Mouse (Mus musculus) embryonic facial prominence, embryonic 15.5 days (tissue): Measurements from ENCODE around the gene Aar2. TPM values are rescaled to one million over a fixed set of nuclear protein-coding genes. Genes with fewer than 3 reads are reported as not detected.

Experiments
- ATAC-seq: fragments of 200-750 bp; cut with Nextera tagmentation; 2 replicates; pipeline ENCODE4 v1.8.0; 2017; ENCODE audit warnings: low read depth, moderate TSS enrichment; ENCODE audit not compliant: insufficient number of reproducible peaks, low FRiP score, low TSS enrichment
- H3K27ac ChIP-seq: fragments of 300-500 bp; sonication (generic); replicated peaks from 2 replicates; pipeline ENCODE4 v1.5.1; 2015; ENCODE audit warnings: mild to moderate bottlenecking, inconsistent platforms
- H3K27me3 ChIP-seq: fragments of 300-500 bp; sonication (generic); 2 replicates; pipeline ENCODE4 v1.6.1; 2015; ENCODE audit warnings: inconsistent platforms
- H3K36me3 ChIP-seq: fragments of 300-500 bp; sonication (generic); 2 replicates; pipeline ENCODE4 v1.6.1; 2015; ENCODE audit warnings: mild to moderate bottlenecking, inconsistent platforms
- H3K4me1 ChIP-seq: fragments of 300-500 bp; sonication (generic); 2 replicates; pipeline ENCODE4 v1.6.1; 2015; ENCODE audit warnings: inconsistent platforms
- H3K4me2 ChIP-seq: fragments of 300-500 bp; sonication (generic); replicated peaks from 2 replicates; pipeline ENCODE4 v1.6.1; 2015; ENCODE audit warnings: mild to moderate bottlenecking, inconsistent platforms
- H3K4me3 ChIP-seq: fragments of 300-500 bp; sonication (generic); replicated peaks from 2 replicates; pipeline ENCODE4 v1.5.1; 2015; ENCODE audit warnings: mild to moderate bottlenecking, inconsistent platforms
- H3K9ac ChIP-seq: fragments of 300-500 bp; sonication (generic); 2 replicates; pipeline ENCODE4 v1.6.1; 2015; ENCODE audit warnings: inconsistent platforms
- H3K9me3 ChIP-seq: fragments of 300-500 bp; sonication (generic); replicated peaks from 2 replicates; pipeline ENCODE4 v1.6.1; 2016; ENCODE audit warnings: inconsistent platforms
- WGBS: fragments of 180-500 bp; shearing (Covaris S2); methylation state at CpG from one replicate; pipeline ENCODE4 v1.1.7; 2015; 5-methylcytosine and 5-hydroxymethylcytosine counted together
- polyA plus RNA-seq: library from polyadenylated mRNA; unstranded; fragments of >200 nt; fragmentation: Nextera tagmentation; extraction: Ambion mirVana; gene quantifications from 2 replicates; pipeline ENCODE4 v1.2.1, GENCODE M21; 2015

Aar2 gene
- polyA plus RNA-seq, 1 experiment from 2014 or later = 33.6 TPM

- Histone ChIP-seq H3K27me3 (no peaks in the 10 kb centered on the region), H3K4me3 (no peak overlapping the region), H3K4me2 (no peak overlapping the region), H3K27ac (no peak overlapping the region), H3K4me1 (no peaks in the 10 kb centered on the region), H3K9me3 (no peaks in the 10 kb centered on the region), H3K36me3 (peaks cover 32% of the 10 kb centered on the region), H3K9ac (no peak overlapping the region)
- WGBS = 30% methylated on average over 3 of the region's 3 CpGs
- no peak for ATAC-seq
Observed at GRCm38 (mm10) chr2:156524078-156524477, 23.3 kb upstream of the Aar2 start.

DNA sequence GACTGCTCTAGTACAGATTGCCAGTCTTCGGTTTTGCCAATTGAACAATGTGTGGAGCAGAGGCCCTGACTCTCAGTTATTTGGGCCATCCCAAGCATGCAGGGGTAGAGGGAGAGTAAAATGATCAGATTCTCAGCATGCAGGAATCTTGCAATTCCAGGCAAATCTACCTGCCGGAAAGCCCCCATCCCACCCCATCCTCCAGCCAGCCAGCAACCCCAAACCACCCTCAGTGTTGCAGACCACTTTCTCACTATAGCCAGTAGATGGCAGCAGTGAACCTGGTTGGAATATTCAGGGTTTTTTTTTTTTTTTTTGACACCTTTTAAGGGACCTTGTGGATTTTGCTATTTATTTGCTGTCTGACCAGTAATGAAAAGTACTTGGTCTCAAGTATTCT is 17.7 kb upstream of the Aar2 start:
- 52% methylated on average over 2 of the region's 2 CpGs for WGBS
- H3K9ac ChIP-seq = no peak overlapping the region
- H3K4me1 ChIP-seq = no peaks in the 10 kb centered on the region
- no peak overlapping the region for H3K27ac ChIP-seq
- no peaks in the 10 kb centered on the region for H3K27me3 ChIP-seq
- H3K9me3 ChIP-seq = no peaks in the 10 kb centered on the region
- H3K4me3 ChIP-seq = no peak overlapping the region
- H3K36me3 ChIP-seq = peaks cover 14% of the 10 kb centered on the region; the same call in 1 of the 2 replicates
- no peak overlapping the region for H3K4me2 ChIP-seq
- ATAC-seq = no peak

DNA sequence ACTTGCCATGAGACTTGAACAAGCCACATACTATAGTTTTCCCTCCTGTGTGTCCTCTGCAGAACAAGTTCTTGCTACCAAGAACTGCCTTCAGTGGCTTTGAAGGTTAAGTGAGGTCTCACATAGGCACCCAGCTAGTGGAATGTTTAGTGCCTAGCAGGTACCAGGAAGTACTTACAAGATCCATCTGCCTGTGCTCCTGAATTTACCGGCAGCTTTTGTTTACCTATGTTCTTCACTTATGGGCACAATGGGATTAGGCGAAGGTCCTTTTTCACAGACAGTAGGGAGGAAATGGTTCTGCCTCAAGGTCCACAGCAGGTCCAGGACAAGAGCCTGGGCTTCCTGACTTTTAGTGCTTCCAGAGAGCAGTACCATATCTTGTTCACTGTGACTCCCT is 14.2 kb upstream of the Aar2 start:
- H3K4me2 ChIP-seq = no peak overlapping the region
- WGBS = 75% methylated on average over 2 of the region's 2 CpGs

DNA sequence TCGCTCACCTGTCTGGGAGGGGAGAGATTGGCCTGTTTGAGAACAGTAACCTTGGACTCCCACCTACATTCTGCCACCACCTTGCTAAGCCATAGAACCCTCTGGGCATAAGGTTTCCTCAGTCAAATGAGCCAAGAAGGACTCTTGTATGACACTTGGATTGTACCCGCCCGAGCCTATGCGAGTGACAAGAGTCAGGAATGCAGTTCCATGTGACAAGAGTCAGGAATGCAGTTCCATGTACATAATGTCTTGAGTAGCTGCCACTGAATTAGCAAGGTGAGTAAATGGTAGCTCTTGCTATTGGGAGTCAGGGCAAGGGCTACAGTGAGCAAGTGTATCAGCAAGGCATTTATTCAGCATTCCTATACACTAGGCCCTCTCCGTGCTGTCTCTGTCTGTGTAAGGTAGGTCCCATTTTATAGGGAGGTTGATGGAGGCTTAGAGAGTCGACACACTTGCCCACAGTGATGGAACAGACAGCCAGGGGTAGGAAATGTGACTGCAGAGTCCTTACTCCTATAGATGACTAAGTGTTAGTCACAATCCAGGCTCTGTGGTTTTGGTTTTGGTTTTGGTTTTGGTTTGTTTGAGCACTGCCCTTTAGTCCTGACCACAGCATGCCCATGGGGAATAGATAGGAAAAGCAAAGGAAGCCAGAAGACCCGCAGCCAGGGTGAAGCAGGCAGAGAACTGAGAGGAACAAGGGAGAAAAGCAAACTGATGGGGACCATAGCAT is 8.4 kb upstream of the Aar2 start:
- no peaks in the 10 kb centered on the region for H3K27me3 ChIP-seq
- no peak overlapping the region for H3K9ac ChIP-seq
- peaks cover 34% of the 10 kb centered on the region for H3K36me3 ChIP-seq
- no peaks in the 10 kb centered on the region for H3K9me3 ChIP-seq
- no peak overlapping the region for H3K27ac ChIP-seq
- no peak overlapping the region for H3K4me2 ChIP-seq
- WGBS = 77% methylated on average over 7 of the region's 7 CpGs
- no peaks in the 10 kb centered on the region for H3K4me1 ChIP-seq
- ATAC-seq = no peak
- H3K4me3 ChIP-seq = no peak overlapping the region

More for the DNA sequence above, 14.2 kb upstream of the Aar2 start:
- no peaks in the 10 kb centered on the region for H3K9me3 ChIP-seq
- no peak overlapping the region for H3K27ac ChIP-seq
- ATAC-seq = no peak
- no peak overlapping the region for H3K4me3 ChIP-seq
- H3K9ac ChIP-seq = no peak overlapping the region
- peaks cover 26% of the 10 kb centered on the region for H3K36me3 ChIP-seq
- no peaks in the 10 kb centered on the region for H3K27me3 ChIP-seq
- no peaks in the 10 kb centered on the region for H3K4me1 ChIP-seq

DNA sequence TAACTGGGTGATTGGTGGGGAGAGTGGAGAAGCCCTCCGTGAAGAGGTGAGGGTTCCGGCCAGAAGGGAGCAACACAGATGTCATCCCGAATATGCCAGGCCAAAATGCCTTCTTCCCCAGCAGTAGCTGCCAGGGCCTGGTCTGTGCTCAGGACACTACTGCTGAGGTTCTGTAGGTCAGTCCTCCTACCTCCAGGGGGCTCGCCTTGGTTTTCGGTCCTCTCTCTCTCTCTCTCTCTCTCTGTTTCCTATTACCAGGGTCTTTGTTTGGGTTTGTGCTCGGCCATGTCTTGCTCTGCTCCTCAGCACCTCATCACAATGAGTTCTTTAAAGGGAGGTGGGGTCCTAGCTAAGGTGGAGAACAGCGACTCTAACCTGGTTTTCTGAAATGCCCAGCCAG is 6.4 kb upstream of the Aar2 start:
- Histone ChIP-seq H3K4me3 (no peak overlapping the region), H3K4me1 (no peaks in the 10 kb centered on the region), H3K27me3 (no peaks in the 10 kb centered on the region), H3K4me2 (no peak overlapping the region), H3K27ac (no peak overlapping the region), H3K36me3 (peaks cover 34% of the 10 kb centered on the region), H3K9me3 (no peaks in the 10 kb centered on the region), H3K9ac (no peak overlapping the region)
- ATAC-seq = no peak
- WGBS = 80% methylated on average over 7 of the region's 7 CpGs

- Histone ChIP-seq H3K27me3 (no peaks in the 10 kb centered on the region), H3K9me3 (no peaks in the 10 kb centered on the region), H3K4me3 (no peak overlapping the region), H3K27ac (no peak overlapping the region), H3K9ac (no peak overlapping the region), H3K4me2 (no peak overlapping the region), H3K36me3 (peaks cover 27% of the 10 kb centered on the region), H3K4me1 (peaks cover 5% of the 10 kb centered on the region)
- ATAC-seq = no peak
- WGBS = 77% methylated on average over 8 of the region's 8 CpGs
Observed at GRCm38 (mm10) chr2:156542410-156542809, 5.0 kb upstream of the Aar2 start.

- Histone ChIP-seq H3K9me3 (no peaks in the 10 kb centered on the region), H3K27me3 (no peaks in the 10 kb centered on the region), H3K36me3 (peaks cover 16% of the 10 kb centered on the region), H3K27ac (no peak overlapping the region), H3K9ac (no peak overlapping the region), H3K4me2 (no peak overlapping the region), H3K4me1 (peaks cover 10% of the 10 kb centered on the region), H3K4me3 (no peak overlapping the region)
- 76% methylated on average over 3 of the region's 3 CpGs for WGBS
- no peak for ATAC-seq
Observed at GRCm38 (mm10) chr2:156543804-156544203, 3.6 kb upstream of the Aar2 start.

GRCm38 (mm10) chr2:156552421-156552820 is 5.0 kb downstream of the Aar2 start:
- Histone ChIP-seq H3K4me3 (no peak overlapping the region), H3K4me2 (no peak overlapping the region), H3K27me3 (no peaks in the 10 kb centered on the region), H3K4me1 (peaks cover 10% of the 10 kb centered on the region), H3K9me3 (no peaks in the 10 kb centered on the region), H3K27ac (no peak overlapping the region), H3K9ac (no peak overlapping the region), H3K36me3 (peaks cover 56% of the 10 kb centered on the region)
- 93% methylated on average over 4 of the region's 4 CpGs for WGBS
- no peak for ATAC-seq

DNA sequence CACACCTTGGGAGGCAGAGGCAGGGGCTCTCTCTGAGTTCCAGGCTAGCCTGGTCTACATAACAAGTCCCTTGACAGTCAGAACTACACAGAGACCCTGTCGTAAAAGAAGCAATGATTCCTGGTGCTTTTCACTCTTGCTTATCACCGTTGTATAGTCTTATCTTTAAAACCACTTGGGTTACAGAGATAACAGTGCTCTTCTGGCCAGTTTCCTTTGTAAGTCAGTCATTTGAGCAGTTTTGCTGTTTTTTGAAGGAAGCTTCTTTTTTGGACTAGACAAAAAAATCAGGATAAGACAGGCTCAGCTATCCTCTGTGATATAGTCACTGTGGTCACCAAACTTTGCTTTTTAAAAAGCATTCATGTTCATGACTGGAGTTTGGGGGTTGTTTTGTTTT is 14.4 kb downstream of the Aar2 start:
- WGBS = 85% methylated on average over 2 of the region's 2 CpGs
- H3K4me3 ChIP-seq = no peak overlapping the region
- no peaks in the 10 kb centered on the region for H3K4me1 ChIP-seq
- H3K9me3 ChIP-seq = no peaks in the 10 kb centered on the region
- no peak overlapping the region for H3K4me2 ChIP-seq
- H3K36me3 ChIP-seq = peaks cover 50% of the 10 kb centered on the region
- no peaks in the 10 kb centered on the region for H3K27me3 ChIP-seq
- no peak overlapping the region for H3K27ac ChIP-seq
- no peak overlapping the region for H3K9ac ChIP-seq
- no peak for ATAC-seq

DNA sequence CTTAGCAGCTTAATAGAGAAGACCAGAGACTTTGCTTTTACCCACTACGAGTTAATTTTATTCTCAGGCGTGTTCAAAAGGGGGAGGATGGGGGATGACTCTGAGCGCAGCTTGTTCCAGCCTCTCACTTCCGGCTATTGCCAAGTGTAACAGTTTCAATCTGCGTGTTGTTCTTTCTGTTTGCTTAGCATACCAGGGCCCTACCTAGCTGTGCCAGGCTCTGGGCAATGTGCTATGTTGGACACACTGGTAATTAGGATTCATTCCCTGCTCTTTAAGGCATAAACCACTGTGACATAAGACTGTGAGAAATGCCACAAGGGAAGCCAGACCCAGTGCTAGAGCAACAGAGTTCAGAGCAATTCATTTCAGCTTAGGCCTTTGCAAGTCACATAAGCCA is 16.2 kb downstream of the Aar2 start:
- H3K4me3 ChIP-seq = no peak overlapping the region
- WGBS = 86% methylated on average over 5 of the region's 5 CpGs
- no peak overlapping the region for H3K27ac ChIP-seq
- H3K4me1 ChIP-seq = no peaks in the 10 kb centered on the region
- ATAC-seq = no peak
- H3K27me3 ChIP-seq = no peaks in the 10 kb centered on the region
- H3K4me2 ChIP-seq = no peak overlapping the region
- no peak overlapping the region for H3K9ac ChIP-seq
- peaks cover 52% of the 10 kb centered on the region for H3K36me3 ChIP-seq
- H3K9me3 ChIP-seq = no peaks in the 10 kb centered on the region

- Histone ChIP-seq H3K4me3 (no peak overlapping the region), H3K27me3 (no peaks in the 10 kb centered on the region), H3K36me3 (peaks cover 42% of the 10 kb centered on the region), H3K9ac (no peak overlapping the region), H3K9me3 (no peaks in the 10 kb centered on the region), H3K4me1 (no peaks in the 10 kb centered on the region), H3K27ac (no peak overlapping the region), H3K4me2 (no peak overlapping the region)
- WGBS = 87% methylated on average over 2 of the region's 2 CpGs
- ATAC-seq = no peak
Observed at GRCm38 (mm10) chr2:156566512-156566911, 19.1 kb downstream of the Aar2 start.

DNA sequence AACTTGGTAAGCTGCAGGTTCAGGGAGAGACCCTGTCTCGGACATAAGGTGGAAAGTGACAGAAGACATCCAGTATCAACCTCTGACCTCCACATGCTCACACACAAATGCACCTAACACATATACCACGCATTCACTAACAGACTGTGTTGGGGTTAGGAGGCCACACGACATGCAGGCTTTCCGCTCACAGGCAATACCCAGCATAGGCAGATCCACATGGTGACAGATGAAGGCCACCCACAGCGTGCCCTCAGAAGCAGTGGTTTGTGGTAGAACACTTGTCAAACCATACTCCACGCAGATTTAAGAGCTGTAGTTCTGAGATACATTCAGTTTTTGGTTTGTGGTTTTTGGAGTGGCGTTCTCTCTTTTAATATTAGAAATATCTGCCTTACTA is 21.3 kb downstream of the Aar2 start:
- H3K36me3 ChIP-seq = peaks cover 37% of the 10 kb centered on the region
- H3K27ac ChIP-seq = no peak overlapping the region
- ATAC-seq = no peak
- no peak overlapping the region for H3K4me3 ChIP-seq
- H3K4me1 ChIP-seq = no peaks in the 10 kb centered on the region
- no peak overlapping the region for H3K9ac ChIP-seq
- H3K27me3 ChIP-seq = no peaks in the 10 kb centered on the region
- no peaks in the 10 kb centered on the region for H3K9me3 ChIP-seq
- 79% methylated on average over 7 of the region's 7 CpGs for WGBS
- H3K4me2 ChIP-seq = no peak overlapping the region
